ENCODE assay signal across 8 mouse cellular contexts in genomic region chr16:21310636-21311615, GRCm38 (mm10).
DNase-seq lines count a peak whose midpoint lies in the region; ATAC-seq and TF ChIP-seq lines count a peak whose summit lies in the region.

No protein-coding gene starts in this region.

- H3K4me2 ChIP-seq in heart, embryonic 14.5 days (ENCODE audit: low read length): peak overlapping the region; percentile 93
- H3K4me2 ChIP-seq in kidney, postnatal 0 days (ENCODE audit: low read length): peak overlapping the region; percentile 84
- H3K4me2 ChIP-seq in liver, embryonic 15.5 days: peak overlapping the region; percentile 76
- H3K4me2 ChIP-seq in stomach, embryonic 16.5 days (ENCODE audit: low read depth, low read length): peak overlapping the region; percentile 68

- TF ChIP-seq CTCF in kidney, postnatal 0 days (IDR thresholded peaks at IDR 0.05; ENCODE audit: low read depth): no peak

- WGBS in forebrain, embryonic 10.5 days: 2% methylated on average over 35 of the region's 35 CpGs
- 3% methylated on average over 35 of the region's 35 CpGs for WGBS in heart, embryonic 14.5 days
- WGBS in kidney, postnatal 0 days: 3% methylated on average over 35 of the region's 35 CpGs
- 6% methylated on average over 35 of the region's 35 CpGs for WGBS in liver, embryonic 15.5 days (ENCODE audit: insufficient replicate concordance)
- WGBS in stomach, embryonic 16.5 days: 4% methylated on average over 35 of the region's 35 CpGs

- peaks cover 44% of the 10 kb centered on the region for H3K27me3 ChIP-seq in forebrain, embryonic 10.5 days (ENCODE audit: poor library complexity, severe bottlenecking)
- H3K27me3 ChIP-seq in heart, embryonic 14.5 days (ENCODE audit: control insufficient read depth, insufficient read depth, low read length): 0 out of 2 replicates have a peak, but pooled peaks cover 9% of the 10 kb centered on the region
- no peaks in the 10 kb centered on the region for H3K27me3 ChIP-seq in kidney, postnatal 0 days (ENCODE audit: insufficient read depth, low read length)
- peaks cover 40% of the 10 kb centered on the region for H3K27me3 ChIP-seq in liver, embryonic 15.5 days
- H3K27me3 ChIP-seq in stomach, embryonic 16.5 days (ENCODE audit: control insufficient read depth, insufficient read depth, low read length): no peaks in the 10 kb centered on the region

- peak overlapping the region; percentile 90 for H3K27ac ChIP-seq in forebrain, embryonic 10.5 days
- H3K27ac ChIP-seq in heart, embryonic 14.5 days (replicated peaks in 1 of 2; ENCODE audit: control insufficient read depth in 1 of 2, insufficient read depth in 1 of 2, low read depth in 2 of 2, low read length in 2 of 2): peak overlapping the region; percentile 61 to 77
- H3K27ac ChIP-seq in kidney, postnatal 0 days: peak overlapping the region; percentile 73
- no peak overlapping the region for H3K27ac ChIP-seq in liver, embryonic 15.5 days (replicated peaks)
- H3K27ac ChIP-seq in stomach, embryonic 16.5 days (ENCODE audit: low read length): peak overlapping the region; percentile 86

- H3K4me3 ChIP-seq in forebrain, embryonic 10.5 days: peak overlapping the region; percentile 52
- H3K4me3 ChIP-seq in heart, embryonic 14.5 days (ENCODE audit: control insufficient read depth in 1 of 2, insufficient read depth in 1 of 2, low read depth in 1 of 2, low read length in 2 of 2): peak overlapping the region; percentile 45 to 46
- peak overlapping the region; percentile 34 for H3K4me3 ChIP-seq in kidney, postnatal 0 days (replicated peaks; ENCODE audit: low read depth, low read length)
- H3K4me3 ChIP-seq in liver, embryonic 15.5 days (replicated peaks): peak overlapping the region; percentile 50
- peak overlapping the region; percentile 46 for H3K4me3 ChIP-seq in stomach, embryonic 16.5 days (replicated peaks; ENCODE audit: low read length)

- peak; percentile 75 for ATAC-seq in heart, embryonic 14.5 days (ENCODE audit: insufficient number of reproducible peaks, insufficient read depth, low FRiP score, low read depth)
- peak; percentile 84 for ATAC-seq in kidney, postnatal 0 days (replicated peaks; ENCODE audit: low FRiP score, low read depth)
- ATAC-seq in liver, embryonic 15.5 days (ENCODE audit: insufficient read depth): peak; percentile 49
- ATAC-seq in stomach, embryonic 16.5 days (ENCODE audit: insufficient read depth, low FRiP score): peak; percentile 92

- DNase-seq in CD8-positive naive resting alpha-beta T cell, adult 2 months (ENCODE audit: low read depth in 2 of 2, low spot score in 2 of 2): peak; percentile 50 to 60
- DNase-seq in c-Kit-positive CD71-positive TER-119-negative erythroid progenitor cells, embryonic 14.5 days (ENCODE audit: low read depth): peak; percentile 34
- peak; percentile 79 for DNase-seq in forebrain, embryonic 10.5 days (ENCODE audit: extremely low spot score, low spot score)
- DNase-seq in kidney, postnatal 0 days (ENCODE audit: low spot score): peak; percentile 90
- peak; percentile 83 for DNase-seq in neural tube, embryonic 10.5 days (ENCODE audit: extremely low spot score, low spot score)

- H3K4me1 ChIP-seq in forebrain, embryonic 10.5 days: peaks cover 57% of the 10 kb centered on the region
- H3K4me1 ChIP-seq in heart, embryonic 14.5 days (ENCODE audit: control insufficient read depth in 2 of 2, insufficient read depth in 2 of 2, low read length in 2 of 2): peaks cover 18 to 19% of the 10 kb centered on the region in 2 experiments
- H3K4me1 ChIP-seq in kidney, postnatal 0 days (replicated peaks; ENCODE audit: insufficient read depth, low read length): peaks cover 18% of the 10 kb centered on the region
- peaks cover 22% of the 10 kb centered on the region for H3K4me1 ChIP-seq in liver, embryonic 15.5 days (replicated peaks)
- peaks cover 27% of the 10 kb centered on the region for H3K4me1 ChIP-seq in stomach, embryonic 16.5 days (ENCODE audit: control insufficient read depth, insufficient read depth, low read length)

- no peaks in the 10 kb centered on the region for H3K9me3 ChIP-seq in forebrain, embryonic 10.5 days
- no peaks in the 10 kb centered on the region for H3K9me3 ChIP-seq in heart, embryonic 14.5 days (ENCODE audit: control insufficient read depth, low read length)
- no peaks in the 10 kb centered on the region for H3K9me3 ChIP-seq in kidney, postnatal 0 days (replicated peaks; ENCODE audit: low read length)
- H3K9me3 ChIP-seq in liver, embryonic 15.5 days (replicated peaks): no peaks in the 10 kb centered on the region
- H3K9me3 ChIP-seq in stomach, embryonic 16.5 days (replicated peaks; ENCODE audit: control insufficient read depth, low read length): no peaks in the 10 kb centered on the region

- H3K36me3 ChIP-seq in forebrain, embryonic 10.5 days (replicated peaks): no peaks in the 10 kb centered on the region
- H3K36me3 ChIP-seq in heart, embryonic 14.5 days (ENCODE audit: control insufficient read depth, insufficient read depth, low read length): no peaks in the 10 kb centered on the region
- H3K36me3 ChIP-seq in kidney, postnatal 0 days (ENCODE audit: insufficient read depth, low read length): no peaks in the 10 kb centered on the region
- no peaks in the 10 kb centered on the region for H3K36me3 ChIP-seq in liver, embryonic 15.5 days (replicated peaks)
- no peaks in the 10 kb centered on the region for H3K36me3 ChIP-seq in stomach, embryonic 16.5 days (ENCODE audit: control insufficient read depth, insufficient read depth, low read length)

- H3K9ac ChIP-seq in heart, embryonic 14.5 days (ENCODE audit: low read length): peak overlapping the region; percentile 83
- peak overlapping the region; percentile 60 for H3K9ac ChIP-seq in kidney, postnatal 0 days (ENCODE audit: low read depth, low read length)
- peak overlapping the region; percentile 45; the same call in 1 of the 2 replicates for H3K9ac ChIP-seq in liver, embryonic 15.5 days
- H3K9ac ChIP-seq in stomach, embryonic 16.5 days (ENCODE audit: low read length): peak overlapping the region; percentile 74

Comparison
In these comparisons a context has a peak if more than half of its experiments do, and no peak if none do; other contexts are left out.
1. DNase-seq: peak in every context shown above with its lines; median percentile 90 in kidney, postnatal 0 days; 83 in neural tube, embryonic 10.5 days; 79 in forebrain, embryonic 10.5 days; 55 in CD8-positive naive resting alpha-beta T cell, adult 2 months; 34 in c-Kit-positive CD71-positive TER-119-negative erythroid progenitor cells, embryonic 14.5 days.